Mouse (Mus musculus) CD4-positive naive resting alpha-beta T cell, adult 57 days (primary cell): ENCODE data around the gene Washc3. TPM values are rescaled to one million over a fixed set of nuclear protein-coding genes. Genes with fewer than 3 reads are reported as not detected.

Source experiments
- total RNA-seq: library from RNA; stranded (reverse); gene quantifications from one replicate; pipeline ENCODE4 v1.2.4, GENCODE M21; 2023

The Washc3 gene
- total RNA-seq: 54.0 TPM

DNA sequence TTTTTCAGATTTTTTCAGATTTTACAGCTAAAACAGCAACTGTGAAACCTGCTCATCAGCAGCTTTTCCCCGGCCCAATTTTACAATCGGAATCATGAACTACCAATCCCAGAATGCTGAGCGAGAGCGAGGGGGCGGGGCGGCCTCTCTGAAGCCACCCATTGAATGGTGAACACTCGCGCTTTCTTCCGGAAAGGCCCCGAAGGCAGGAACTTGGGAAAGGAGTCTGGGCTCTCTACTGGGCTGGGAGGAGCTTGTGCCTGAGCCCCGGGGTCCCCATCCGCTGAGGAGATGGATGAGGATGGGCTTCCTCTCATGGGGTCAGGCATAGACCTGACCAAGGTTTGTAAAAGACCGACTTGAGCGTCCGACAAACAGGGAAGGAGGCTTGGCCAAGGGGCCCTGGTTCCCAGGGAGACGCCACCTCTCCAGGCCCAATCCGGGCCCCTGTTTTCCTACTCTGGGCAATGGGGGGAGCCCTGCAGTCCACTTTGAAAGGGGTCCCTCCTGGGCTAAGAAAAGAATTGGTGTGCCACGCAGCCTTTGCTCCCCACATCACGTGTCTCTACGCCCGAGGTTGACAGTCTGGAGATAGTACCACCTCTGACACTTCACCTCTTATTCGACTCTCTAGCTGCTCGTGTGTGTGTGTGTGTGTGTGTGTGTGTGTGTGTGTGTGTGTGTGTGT, at the start of gene Washc3:
Washc3 (plus strand) TSS at position 143 of the 688 bp plus-strand sequence.

Other genes with a start within 250 kb of the Washc3 start
- gene Pmch, start 110.0 kb upstream of the Washc3 start, total RNA-seq: not detected
- gene Parpbp, start 54.2 kb upstream of the Washc3 start, total RNA-seq: 0.77 TPM
- gene Nup37, start 54.1 kb upstream of the Washc3 start, total RNA-seq: 6.6 TPM
- gene Dram1, start 178.0 kb downstream of the Washc3 start, total RNA-seq: 0.33 TPM
- 30.7 TPM for gene Gnptab, start 178.0 kb downstream of the Washc3 start, total RNA-seq